Mouse (Mus musculus) urinary bladder, postnatal 36 days (tissue): Measurements from ENCODE around the gene Dhx33.

Experiments used
- DNase-seq, 2 experiments: peaks; one replicate each; pipeline ENCODE4 v3.0.0; 2022; ENCODE audit warnings: low spot score in 2 of 2, mixed read lengths in 1 of 2

Gene Dhx33

GRCm38 (mm10) chr11:71004316-71004773, at the start of gene Dhx33:
TSS of gene Dhx33 (minus strand) at chr11:71004437.
- peak; percentile 92 to 96 for DNase-seq

- DNase-seq, result no peak
Observed at GRCm38 (mm10) chr11:71052554-71052953, 48.3 kb upstream of the Dhx33 start.

- no peak for DNase-seq
Observed at GRCm38 (mm10) chr11:71039526-71040298, 35.5 kb upstream of the Dhx33 start.

- DNase-seq, result no peak
Observed at GRCm38 (mm10) chr11:71033163-71033761, 29.0 kb upstream of the Dhx33 start, which contains the start of gene 6330403K07Rik. TSS of gene 6330403K07Rik (minus strand) at chr11:71033513.

- DNase-seq, result no peak
Observed at GRCm38 (mm10) chr11:71032491-71033162, 28.4 kb upstream of the Dhx33 start.

GRCm38 (mm10) chr11:71032070-71032469, 27.8 kb upstream of the Dhx33 start:
- no peak for DNase-seq

- no peak for DNase-seq
Observed at GRCm38 (mm10) chr11:71029403-71030118, 25.3 kb upstream of the Dhx33 start.

GRCm38 (mm10) chr11:71028280-71028679, 24.0 kb upstream of the Dhx33 start:
- no peak for DNase-seq

GRCm38 (mm10) chr11:71019201-71020068, 15.2 kb upstream of the Dhx33 start, which contains the start of the genes Mis12 and Derl2:
TSS of gene Mis12 (plus strand) at chr11:71019611.
TSS of gene Derl2 (minus strand) at chr11:71019841.
- DNase-seq, result peak; percentile 96 to 98

- DNase-seq, result no peak
Observed at GRCm38 (mm10) chr11:71018416-71019200, 14.4 kb upstream of the Dhx33 start.

- no peak for DNase-seq
Observed at GRCm38 (mm10) chr11:71017051-71017450, 12.8 kb upstream of the Dhx33 start.

- no peak for DNase-seq
Observed at GRCm38 (mm10) chr11:71012743-71013142, 8.5 kb upstream of the Dhx33 start.

GRCm38 (mm10) chr11:71008321-71008720, 4.1 kb upstream of the Dhx33 start:
- peak in 1 of 2 experiments; percentile 48 for DNase-seq

- DNase-seq, result no peak
Observed at GRCm38 (mm10) chr11:71007831-71008230, 3.6 kb upstream of the Dhx33 start.

- DNase-seq, result no peak
Observed at GRCm38 (mm10) chr11:71007026-71007425, 2.8 kb upstream of the Dhx33 start.

- DNase-seq, result no peak
Observed at GRCm38 (mm10) chr11:71005046-71005445, 809 bp upstream of the Dhx33 start.

- DNase-seq, result no peak
Observed at GRCm38 (mm10) chr11:71003611-71004315, 474 bp downstream of the Dhx33 start.

- DNase-seq, result no peak
Observed at GRCm38 (mm10) chr11:71001167-71001566, 3.1 kb downstream of the Dhx33 start.

GRCm38 (mm10) chr11:70982557-70983228, 21.5 kb downstream of the Dhx33 start, which contains the start of gene C1qbp:
TSS of gene C1qbp (minus strand) at chr11:70983026.
- peak; percentile 89 to 93 for DNase-seq
